In the genomic region with DNA sequence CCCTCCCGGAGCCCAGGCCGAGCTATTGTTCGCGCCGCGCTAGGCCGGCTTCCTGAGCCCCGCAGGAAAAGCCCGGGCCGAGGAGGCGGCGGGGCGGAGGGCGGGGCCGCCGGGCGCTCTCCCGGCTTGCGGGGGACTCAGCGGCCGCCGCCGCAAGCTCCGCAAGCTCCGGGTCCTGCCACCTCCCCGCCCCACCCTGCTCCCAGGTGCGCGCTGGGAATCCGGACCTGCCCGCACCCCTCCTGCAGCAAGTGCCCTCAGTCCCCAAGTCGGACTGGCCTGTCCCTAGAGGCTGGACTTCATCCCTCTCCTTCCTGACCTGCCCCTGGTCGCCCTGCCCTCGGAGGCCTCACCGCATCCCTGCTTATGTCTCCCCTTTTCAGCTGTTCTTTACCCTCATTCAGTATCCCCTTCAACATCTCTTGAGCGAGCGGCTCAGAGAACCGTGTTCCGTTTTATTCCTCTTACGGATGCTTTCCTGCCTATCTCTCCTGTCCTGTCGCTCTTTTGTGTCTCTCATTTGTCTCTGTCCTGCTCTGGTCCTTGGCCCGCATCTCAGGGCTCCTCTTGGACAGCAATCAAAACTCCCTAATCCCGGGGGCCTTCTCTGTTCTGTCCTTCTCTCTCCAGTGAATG, we compare ENCODE assay signal across 9 mouse cellular contexts. TPM values are rescaled to one million over a fixed set of nuclear protein-coding genes. Genes with fewer than 3 reads are reported as not detected.
A peak's percentile ranks its signal among the peaks of the same experiment; 100 is the strongest.
DNase-seq lines count a peak whose midpoint lies in the region; ATAC-seq lines count a peak whose summit lies in the region.
"Had no signal": no experiment of that assay in that cellular context is flagged by ENCODE, and none has a peak within 500 bp of the region (broad histone marks: within the 10 kb centered on the region; RNA-seq: fewer than 3 reads in every experiment).

No protein-coding gene starts in this region.

- H3K27me3 ChIP-seq in forebrain, embryonic 16.5 days (replicated peaks; ENCODE audit: control insufficient read depth, insufficient read depth, low read length), result no peaks in the 10 kb centered on the region

- peaks cover 32% of the 10 kb centered on the region for H3K4me1 ChIP-seq in forebrain, embryonic 16.5 days (replicated peaks; ENCODE audit: control insufficient read depth, insufficient read depth, low read length)

- peak overlapping the region; percentile 86 for H3K9ac ChIP-seq in forebrain, embryonic 16.5 days (replicated peaks; ENCODE audit: low read depth, low read length)

- WGBS in forebrain, embryonic 16.5 days, result under 1% methylated on average over 34 of the region's 42 CpGs

- peak; percentile 67 for DNase-seq in embryo, embryonic 10.5 days (ENCODE audit: low spot score)
- no peak for DNase-seq in embryo, embryonic 11 days
- peak; percentile 54 to 64 for DNase-seq in right cerebral cortex, postnatal 10 days (ENCODE audit: low spot score in 2 of 2)
- DNase-seq in right cerebral cortex, postnatal 36 days (ENCODE audit: low spot score in 2 of 2), result no peak
- peak; percentile 42 to 47 for DNase-seq in layer of hippocampus, postnatal 36 days
- DNase-seq in neural tube, embryonic 10.5 days (ENCODE audit: extremely low spot score, low spot score), result peak; percentile 82
- no peak for DNase-seq in ovary, postnatal 36 days (ENCODE audit: low spot score)

- peak overlapping the region; percentile 80 for H3K4me2 ChIP-seq in forebrain, embryonic 16.5 days (ENCODE audit: low read length)

- H3K4me3 ChIP-seq in forebrain, embryonic 16.5 days (replicated peaks; ENCODE audit: low read length), result peak overlapping the region; percentile 87

- no peaks in the 10 kb centered on the region for H3K36me3 ChIP-seq in forebrain, embryonic 16.5 days (ENCODE audit: control insufficient read depth, insufficient read depth)
- H3K36me3 ChIP-seq: G1E had no signal

- peak overlapping the region; percentile 99 for H3K27ac ChIP-seq in forebrain, embryonic 16.5 days (ENCODE audit: low read length)

- H3K9me3 ChIP-seq in forebrain, embryonic 16.5 days (ENCODE audit: control insufficient read depth, low read length), result no peaks in the 10 kb centered on the region

- ATAC-seq in forebrain, embryonic 16.5 days, result peak; percentile 79

RNA-seq across cellular contexts. Expression of a gene that starts 0.6 kb away (rescaled TPM):
- 35.4 and 43.9 TPM in 2 replicates for polyA plus RNA-seq in forebrain, embryonic 16.5 days (2015; fragmentation: Nextera tagmentation; extraction: Ambion mirVana)
- 100 to 1,000 TPM; 472 to 547 TPM for total RNA-seq in layer of hippocampus, postnatal 36 days (2021)

Comparison
In these comparisons a context has a peak if more than half of its experiments do, and no peak if none do; other contexts are left out.
1. DNase-seq: peak in embryo, embryonic 10.5 days (single experiment), right cerebral cortex, postnatal 10 days (2 of 2), layer of hippocampus, postnatal 36 days (2 of 2) and neural tube, embryonic 10.5 days (single experiment); none in embryo, embryonic 11 days (single experiment), right cerebral cortex, postnatal 36 days (0 of 2) and ovary, postnatal 36 days (single experiment).